Mouse (Mus musculus): Measurements from ENCODE around the gene Ephb1. TPM values are rescaled to one million over a fixed set of nuclear protein-coding genes. Genes with fewer than 3 reads are reported as not detected.

Gene Ephb1
- total and polyA plus RNA-seq, 2 experiments = under 0.01 to 0.05 TPM

DNA sequence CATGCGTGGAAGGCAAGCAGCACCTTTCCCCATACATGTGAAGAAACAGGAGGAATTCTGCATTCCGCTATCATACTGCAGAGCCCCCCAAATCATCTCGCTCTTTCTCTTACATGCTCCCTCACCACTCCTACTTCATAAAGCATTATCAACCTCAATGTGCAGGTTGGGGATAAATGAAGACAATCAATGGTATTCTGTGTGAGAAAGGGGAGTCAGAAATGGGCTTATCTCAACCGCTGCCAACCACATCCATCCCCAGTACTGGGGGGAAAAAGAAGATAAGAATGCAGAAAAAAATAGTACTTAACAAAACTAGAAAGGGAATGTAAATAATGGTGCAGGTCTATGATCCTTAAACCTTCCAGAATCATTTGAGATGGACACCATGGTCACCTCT lies 408.7 kb downstream of the Ephb1 start:
- no peaks in the 10 kb centered on the region for H3K4me1 ChIP-seq (ENCODE audit: control insufficient read depth, insufficient read depth, low read length)
- H3K9ac ChIP-seq (ENCODE audit: low read depth, low read length) = no peak overlapping the region
- no peak for TF ChIP-seq POLR2A (IDR thresholded peaks at IDR 0.05; ENCODE audit: extremely low read depth, insufficient read depth, low read length)
- TF ChIP-seq CTCF (IDR thresholded peaks at IDR 0.05; ENCODE audit: low read depth, low read length) = no peak
- DNase-seq (ENCODE audit: extremely low read depth, low read depth, low spot score) = no peak
- 88% methylated on average over 4 of the region's 4 CpGs for WGBS
- no peak overlapping the region for H3K4me3 ChIP-seq (ENCODE audit: insufficient read depth, low read depth, low read length)
- H3K27me3 ChIP-seq (ENCODE audit: control insufficient read depth, insufficient read depth, low read length) = no peaks in the 10 kb centered on the region
- no peak overlapping the region for H3K27ac ChIP-seq (replicated peaks; ENCODE audit: insufficient read depth, low read depth, low read length)
- H3K79me2 ChIP-seq (ENCODE audit: control insufficient read depth, insufficient read depth, low read length) = no peaks in the 10 kb centered on the region
- no peaks in the 10 kb centered on the region for H3K36me3 ChIP-seq (ENCODE audit: control insufficient read depth, insufficient read depth, low read length)

DNA sequence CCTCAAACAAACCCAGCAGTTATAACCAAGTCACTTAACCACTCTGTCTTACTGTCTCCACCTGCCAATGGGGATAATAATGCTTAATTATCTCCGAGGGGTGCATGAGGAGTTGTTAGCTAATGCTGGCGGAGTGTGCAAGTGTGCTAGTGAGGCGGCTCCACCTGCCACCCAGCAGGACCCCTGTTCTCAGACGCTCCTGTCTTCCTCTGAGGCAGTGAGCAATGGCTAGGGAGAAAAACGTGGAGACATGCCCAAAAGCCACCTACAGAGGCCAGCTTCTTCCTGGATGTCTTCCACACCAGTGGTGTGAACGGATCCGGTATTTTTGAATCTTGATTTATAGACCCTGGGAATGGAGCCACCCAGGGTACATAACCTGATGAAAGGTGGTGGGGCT lies 409.2 kb downstream of the Ephb1 start:
- no peak for DNase-seq (ENCODE audit: extremely low read depth, low read depth, low spot score)
- Histone ChIP-seq H3K27me3 (ENCODE audit: control insufficient read depth, insufficient read depth, low read length) (no peaks in the 10 kb centered on the region), H3K4me1 (ENCODE audit: control insufficient read depth, insufficient read depth, low read length) (no peaks in the 10 kb centered on the region), H3K27ac (replicated peaks; ENCODE audit: insufficient read depth, low read depth, low read length) (no peak overlapping the region), H3K9ac (ENCODE audit: low read depth, low read length) (no peak overlapping the region), H3K4me3 (ENCODE audit: insufficient read depth, low read depth, low read length) (no peak overlapping the region), H3K79me2 (ENCODE audit: control insufficient read depth, insufficient read depth, low read length) (no peaks in the 10 kb centered on the region), H3K36me3 (ENCODE audit: control insufficient read depth, insufficient read depth, low read length) (no peaks in the 10 kb centered on the region)
- 67% methylated on average over 7 of the region's 7 CpGs for WGBS
- TF ChIP-seq CTCF (IDR thresholded peaks at IDR 0.05; ENCODE audit: low read depth, low read length) = no peak
- no peak for TF ChIP-seq POLR2A (IDR thresholded peaks at IDR 0.05; ENCODE audit: extremely low read depth, insufficient read depth, low read length)

DNA sequence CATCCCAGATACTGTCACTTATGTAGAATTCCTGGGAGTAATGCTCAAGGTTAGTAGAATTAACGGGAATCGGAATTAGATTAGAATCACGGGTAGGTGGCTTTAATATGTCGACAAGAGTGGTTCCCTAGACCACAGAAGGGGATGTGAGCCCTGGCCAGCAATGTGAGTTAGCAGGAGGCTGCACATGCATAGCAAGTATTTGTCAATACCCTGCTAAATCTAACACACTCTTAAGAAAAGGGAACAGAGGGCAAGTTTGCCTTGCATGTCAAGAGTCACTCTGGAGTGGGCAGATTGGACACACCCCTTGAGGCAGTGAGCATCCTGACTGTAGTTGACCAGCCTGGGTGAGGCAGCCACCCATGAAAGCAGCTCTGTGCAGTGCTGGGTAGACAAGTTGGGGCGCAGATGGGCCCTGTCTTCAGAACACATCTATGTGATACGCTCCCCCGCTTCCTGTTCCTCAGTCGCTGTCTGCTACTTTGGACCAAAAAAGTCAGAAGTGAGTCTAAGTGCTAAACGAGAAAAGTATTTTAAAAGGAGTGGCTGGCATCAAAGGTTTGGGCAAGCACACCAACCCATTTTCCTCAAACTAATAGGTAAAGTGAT lies 412.3 kb downstream of the Ephb1 start:
- Histone ChIP-seq H3K27ac (replicated peaks; ENCODE audit: insufficient read depth, low read depth, low read length) (no peak overlapping the region), H3K79me2 (ENCODE audit: control insufficient read depth, insufficient read depth, low read length) (no peaks in the 10 kb centered on the region), H3K9ac (ENCODE audit: low read depth, low read length) (no peak overlapping the region), H3K36me3 (ENCODE audit: control insufficient read depth, insufficient read depth, low read length) (no peaks in the 10 kb centered on the region), H3K27me3 (ENCODE audit: control insufficient read depth, insufficient read depth, low read length) (no peaks in the 10 kb centered on the region), H3K4me1 (ENCODE audit: control insufficient read depth, insufficient read depth, low read length) (no peaks in the 10 kb centered on the region), H3K4me3 (ENCODE audit: insufficient read depth, low read depth, low read length) (no peak overlapping the region)
- DNase-seq (ENCODE audit: extremely low read depth, low read depth, low spot score) = no peak
- WGBS = 83% methylated on average over 9 of the region's 9 CpGs
- TF ChIP-seq POLR2A (IDR thresholded peaks at IDR 0.05; ENCODE audit: extremely low read depth, insufficient read depth, low read length) (no peak), CTCF (IDR thresholded peaks at IDR 0.05; ENCODE audit: low read depth, low read length) (no peak)

DNA sequence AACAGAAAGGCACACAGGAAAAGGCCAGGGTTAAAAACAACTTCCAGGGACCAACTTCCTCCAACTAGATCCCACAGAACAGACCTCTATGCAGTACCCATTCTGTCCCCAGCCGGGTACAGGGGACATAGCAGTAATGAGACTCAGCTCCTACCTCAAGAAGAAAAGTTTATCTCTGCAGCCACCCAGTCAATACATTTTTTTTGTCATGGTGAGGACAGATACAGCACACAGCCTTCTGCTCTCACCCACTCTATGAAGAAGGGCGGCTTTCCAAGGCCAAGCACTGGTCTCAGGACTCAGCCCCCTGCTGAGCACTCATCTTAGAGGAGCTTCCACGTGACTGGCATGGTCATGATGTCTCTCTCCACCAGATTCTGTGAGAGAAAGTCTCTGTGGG lies 414.3 kb downstream of the Ephb1 start:
- DNase-seq (ENCODE audit: extremely low read depth, low read depth, low spot score) = no peak
- WGBS = 55% methylated on average over 3 of the region's 3 CpGs
- TF ChIP-seq POLR2A (IDR thresholded peaks at IDR 0.05; ENCODE audit: extremely low read depth, insufficient read depth, low read length) (no peak), CTCF (IDR thresholded peaks at IDR 0.05; ENCODE audit: low read depth, low read length) (no peak)
- Histone ChIP-seq H3K36me3 (ENCODE audit: control insufficient read depth, insufficient read depth, low read length) (no peaks in the 10 kb centered on the region), H3K79me2 (ENCODE audit: control insufficient read depth, insufficient read depth, low read length) (no peaks in the 10 kb centered on the region), H3K27me3 (ENCODE audit: control insufficient read depth, insufficient read depth, low read length) (no peaks in the 10 kb centered on the region), H3K9ac (ENCODE audit: low read depth, low read length) (no peak overlapping the region), H3K27ac (replicated peaks; ENCODE audit: insufficient read depth, low read depth, low read length) (no peak overlapping the region), H3K4me3 (ENCODE audit: insufficient read depth, low read depth, low read length) (no peak overlapping the region), H3K4me1 (ENCODE audit: control insufficient read depth, insufficient read depth, low read length) (no peaks in the 10 kb centered on the region)

DNA sequence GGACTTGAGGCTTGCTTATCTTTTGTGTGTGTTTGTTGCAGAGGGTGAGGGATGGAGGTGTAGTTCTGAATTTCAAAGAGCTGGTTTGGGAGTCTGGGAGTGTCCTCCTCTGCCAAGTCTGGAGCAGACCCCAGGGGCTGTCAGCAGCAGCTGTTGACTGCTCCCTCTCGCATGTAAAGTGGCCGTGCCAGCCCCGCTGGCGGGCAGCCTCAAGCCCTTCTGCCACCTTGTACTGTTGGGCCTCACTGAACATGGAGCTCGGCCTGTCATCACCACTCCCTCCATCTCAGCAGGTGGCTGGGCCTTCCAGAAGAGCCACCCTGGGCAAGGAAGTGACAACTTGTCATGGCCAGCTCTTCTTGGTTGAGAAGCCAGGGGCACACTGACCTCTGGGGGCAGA lies 415.5 kb downstream of the Ephb1 start:
- H3K27me3 ChIP-seq (ENCODE audit: control insufficient read depth, insufficient read depth, low read length) = no peaks in the 10 kb centered on the region
- WGBS = 82% methylated on average over 5 of the region's 5 CpGs
- no peak for TF ChIP-seq POLR2A (IDR thresholded peaks at IDR 0.05; ENCODE audit: extremely low read depth, insufficient read depth, low read length)
- no peak for TF ChIP-seq CTCF (IDR thresholded peaks at IDR 0.05; ENCODE audit: low read depth, low read length)
- H3K4me1 ChIP-seq (ENCODE audit: control insufficient read depth, insufficient read depth, low read length) = no peaks in the 10 kb centered on the region
- no peak overlapping the region for H3K9ac ChIP-seq (ENCODE audit: low read depth, low read length)
- no peak overlapping the region for H3K27ac ChIP-seq (replicated peaks; ENCODE audit: insufficient read depth, low read depth, low read length)
- H3K4me3 ChIP-seq (ENCODE audit: insufficient read depth, low read depth, low read length) = no peak overlapping the region
- H3K79me2 ChIP-seq (ENCODE audit: control insufficient read depth, insufficient read depth, low read length) = no peaks in the 10 kb centered on the region
- no peak for DNase-seq (ENCODE audit: extremely low read depth, low read depth, low spot score)
- H3K36me3 ChIP-seq (ENCODE audit: control insufficient read depth, insufficient read depth, low read length) = no peaks in the 10 kb centered on the region

DNA sequence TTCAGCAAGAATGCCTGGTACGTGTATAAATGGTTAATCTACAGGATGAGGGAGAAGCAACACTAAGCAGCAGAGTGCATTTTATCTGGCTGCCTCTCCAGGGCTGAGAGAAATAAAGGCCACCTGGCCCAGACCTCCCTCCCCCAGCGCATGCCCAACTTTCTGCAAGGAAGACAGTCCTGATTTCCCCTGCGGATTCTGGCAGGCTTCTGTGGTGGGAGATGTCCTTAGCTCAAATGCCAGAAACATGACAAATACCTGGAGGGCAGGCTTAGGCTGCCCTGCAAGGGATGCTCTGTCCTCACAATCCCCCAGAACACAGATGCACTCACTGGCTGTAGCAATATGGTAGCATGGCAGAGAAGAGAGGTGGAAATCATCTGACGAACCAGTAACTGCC lies 416.4 kb downstream of the Ephb1 start:
- no peaks in the 10 kb centered on the region for H3K27me3 ChIP-seq (ENCODE audit: control insufficient read depth, insufficient read depth, low read length)
- H3K79me2 ChIP-seq (ENCODE audit: control insufficient read depth, insufficient read depth, low read length) = no peaks in the 10 kb centered on the region
- H3K9ac ChIP-seq (ENCODE audit: low read depth, low read length) = no peak overlapping the region
- no peak overlapping the region for H3K4me3 ChIP-seq (ENCODE audit: insufficient read depth, low read depth, low read length)
- H3K27ac ChIP-seq (replicated peaks; ENCODE audit: insufficient read depth, low read depth, low read length) = no peak overlapping the region
- DNase-seq (ENCODE audit: extremely low read depth, low read depth, low spot score) = no peak
- 83% methylated on average over 4 of the region's 4 CpGs for WGBS
- TF ChIP-seq POLR2A (IDR thresholded peaks at IDR 0.05; ENCODE audit: extremely low read depth, insufficient read depth, low read length) (no peak), CTCF (IDR thresholded peaks at IDR 0.05; ENCODE audit: low read depth, low read length) (no peak)
- H3K36me3 ChIP-seq (ENCODE audit: control insufficient read depth, insufficient read depth, low read length) = no peaks in the 10 kb centered on the region
- no peaks in the 10 kb centered on the region for H3K4me1 ChIP-seq (ENCODE audit: control insufficient read depth, insufficient read depth, low read length)
